In the genomic region with DNA sequence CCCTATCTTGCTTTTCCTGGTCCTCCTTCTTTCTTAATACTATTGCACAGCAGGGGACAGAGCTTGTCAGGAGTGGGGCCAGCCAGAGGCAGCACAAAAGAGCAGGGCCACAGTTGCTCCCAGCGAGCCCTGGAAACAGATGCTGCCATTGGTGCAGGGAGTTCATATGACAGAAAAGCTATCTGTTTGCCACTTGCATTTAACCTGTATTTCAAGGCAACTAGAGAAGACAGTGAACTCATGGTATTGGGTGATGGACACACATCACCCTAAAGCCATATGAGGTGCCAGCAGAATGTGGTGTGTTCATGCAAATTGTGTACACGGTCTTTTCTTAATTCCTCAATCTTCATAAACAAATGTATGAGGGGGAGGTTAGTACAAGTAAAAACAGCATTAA, we compare ENCODE assay signal across 10 mouse cellular contexts.
DNase-seq lines count a peak whose midpoint lies in the region; ATAC-seq and TF ChIP-seq lines count a peak whose summit lies in the region.
"Had no signal": no experiment of that assay in that cellular context is flagged by ENCODE, and none has a peak within 500 bp of the region (broad histone marks: within the 10 kb centered on the region; RNA-seq: fewer than 3 reads in every experiment).

No protein-coding gene starts in this region.

- TF ChIP-seq CTCF in layer of hippocampus, adult 2 months (conservative IDR thresholded peaks at IDR 0.05) = no peak

- peak; percentile 65 for ATAC-seq in forebrain, embryonic 13.5 days
- ATAC-seq in limb, embryonic 11.5 days (ENCODE audit: insufficient number of reproducible peaks, low FRiP score, low TSS enrichment, low read depth) = 0 out of 2 replicates have a peak, but pooled peaks have one; percentile 11
- ATAC-seq in neural tube, embryonic 13.5 days (ENCODE audit: low read depth) = peak; percentile 59

- H3K4me2 ChIP-seq in forebrain, embryonic 13.5 days = no peak overlapping the region
- no peak overlapping the region for H3K4me2 ChIP-seq in limb, embryonic 11.5 days (ENCODE audit: low read depth, severe bottlenecking)
- H3K4me2 ChIP-seq in neural tube, embryonic 13.5 days = no peak overlapping the region
- H3K4me2 ChIP-seq: liver, embryonic 11.5 days had no signal

- no peak overlapping the region for H3K9ac ChIP-seq in forebrain, embryonic 13.5 days
- H3K9ac ChIP-seq in limb, embryonic 11.5 days (ENCODE audit: low read length) = no peak overlapping the region
- H3K9ac ChIP-seq in neural tube, embryonic 13.5 days = 0 out of 2 replicates have a peak overlapping the region, but pooled peaks have one; percentile 31

- WGBS in forebrain, embryonic 13.5 days = 15% methylated on average over 2 of the region's 2 CpGs
- WGBS in limb, embryonic 11.5 days = 33% methylated on average over 2 of the region's 2 CpGs
- 15% methylated on average over 2 of the region's 2 CpGs for WGBS in neural tube, embryonic 13.5 days

- H3K4me3 ChIP-seq in layer of hippocampus, adult 2 months = no peak overlapping the region
- H3K4me3 ChIP-seq in forebrain, embryonic 13.5 days = no peak overlapping the region
- no peak overlapping the region for H3K4me3 ChIP-seq in limb, embryonic 11.5 days (ENCODE audit: low read depth, low read length)
- H3K4me3 ChIP-seq in neural tube, embryonic 13.5 days = no peak overlapping the region

- no peak for DNase-seq in layer of hippocampus, adult 2 months (ENCODE audit: low spot score in 2 of 2)
- no peak for DNase-seq in layer of hippocampus, adult 18-20 months (ENCODE audit: low spot score in 2 of 2)
- DNase-seq in limb, embryonic 11.5 days (ENCODE audit: low spot score) = no peak
- no peak for DNase-seq in lung, postnatal 14 days
- DNase-seq in right cerebral cortex, adult 2 months (ENCODE audit: low spot score in 2 of 2) = no peak
- DNase-seq in kidney, adult 11 months = no peak

- H3K9me3 ChIP-seq in forebrain, embryonic 13.5 days (replicated peaks) = no peaks in the 10 kb centered on the region
- no peaks in the 10 kb centered on the region for H3K9me3 ChIP-seq in limb, embryonic 11.5 days (ENCODE audit: control insufficient read depth, low read length)
- no peaks in the 10 kb centered on the region for H3K9me3 ChIP-seq in neural tube, embryonic 13.5 days

- H3K4me1 ChIP-seq in forebrain, embryonic 13.5 days = peaks cover 37% of the 10 kb centered on the region
- peaks cover 14% of the 10 kb centered on the region; the same call in 1 of the 2 replicates for H3K4me1 ChIP-seq in limb, embryonic 11.5 days (ENCODE audit: control insufficient read depth, insufficient read depth, low read length)
- peaks cover 42% of the 10 kb centered on the region for H3K4me1 ChIP-seq in neural tube, embryonic 13.5 days (replicated peaks)

- peak overlapping the region; percentile 52; the same call in 1 of the 2 replicates for H3K27ac ChIP-seq in layer of hippocampus, adult 2 months
- H3K27ac ChIP-seq in forebrain, embryonic 13.5 days = peak overlapping the region; percentile 90
- H3K27ac ChIP-seq in limb, embryonic 11.5 days (replicated peaks; ENCODE audit: low read depth, low read length) = peak overlapping the region; percentile 82
- peak overlapping the region; percentile 87 for H3K27ac ChIP-seq in neural tube, embryonic 13.5 days (replicated peaks)
- H3K27ac ChIP-seq: macrophage had no signal

- no peaks in the 10 kb centered on the region for H3K36me3 ChIP-seq in forebrain, embryonic 13.5 days (ENCODE audit: poor library complexity, severe bottlenecking)
- no peaks in the 10 kb centered on the region for H3K36me3 ChIP-seq in limb, embryonic 11.5 days (ENCODE audit: control insufficient read depth, insufficient read depth, low read length)
- no peaks in the 10 kb centered on the region for H3K36me3 ChIP-seq in neural tube, embryonic 13.5 days

- no peaks in the 10 kb centered on the region for H3K27me3 ChIP-seq in forebrain, embryonic 13.5 days
- H3K27me3 ChIP-seq in limb, embryonic 11.5 days (ENCODE audit: control insufficient read depth, insufficient read depth, low read length) = no peaks in the 10 kb centered on the region
- H3K27me3 ChIP-seq in neural tube, embryonic 13.5 days = no peaks in the 10 kb centered on the region

Comparison
In these comparisons a context has a peak if more than half of its experiments do, and no peak if none do; other contexts are left out.
1. ATAC-seq: peak in every context shown above with its lines; median percentile 65 in forebrain, embryonic 13.5 days; 59 in neural tube, embryonic 13.5 days; 11 in limb, embryonic 11.5 days.